Mouse (Mus musculus): Measurements from ENCODE around the gene Arl3.

DNA sequence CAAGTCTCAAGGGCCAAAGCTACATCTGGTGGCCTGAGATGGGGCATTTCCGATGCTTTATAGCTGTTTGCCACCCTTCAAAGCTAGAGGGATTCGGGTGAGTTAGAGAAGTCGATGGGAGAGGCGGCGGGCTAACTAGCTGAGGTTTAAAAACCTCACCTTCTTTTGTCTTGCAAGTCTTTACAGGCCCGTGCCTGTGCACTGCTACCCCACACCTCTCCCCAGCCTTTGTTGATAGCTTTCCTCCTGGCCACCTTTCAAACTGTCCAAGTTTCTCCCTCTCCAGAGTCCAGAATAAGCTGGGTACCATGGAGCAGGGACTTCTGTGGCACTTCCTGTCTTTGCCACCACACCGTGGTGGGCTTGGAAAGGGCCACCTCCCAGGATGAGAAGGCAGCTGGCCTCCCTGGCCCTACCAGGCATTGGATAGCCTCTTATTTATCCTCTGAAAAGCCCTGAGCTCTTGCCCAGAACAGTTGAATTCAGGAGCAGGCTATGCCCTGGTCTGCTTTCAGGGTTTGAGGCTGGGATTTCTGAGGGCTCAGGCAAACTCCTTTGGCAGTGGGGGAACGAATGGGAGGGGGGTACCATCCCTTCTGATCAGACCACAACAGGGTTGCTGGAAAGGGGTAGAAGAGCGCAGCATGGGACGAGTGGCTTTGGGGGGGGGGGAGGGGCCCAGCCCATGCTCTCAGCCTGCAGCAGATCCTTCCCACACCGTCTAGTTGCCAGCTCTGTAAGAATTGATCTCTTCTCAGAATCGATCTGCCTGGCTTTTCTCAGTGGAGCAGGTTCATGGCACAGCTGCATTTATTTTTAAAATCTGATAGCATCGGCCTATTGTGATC is 43.2 kb downstream of the Arl3 start:
- no peak for TF ChIP-seq CTCF (IDR thresholded peaks at IDR 0.05)
- TF ChIP-seq EP300 (IDR thresholded peaks at IDR 0.05) = no peak
